Mouse (Mus musculus): Measurements from ENCODE around the gene Arid2. TPM values are rescaled to one million over a fixed set of nuclear protein-coding genes. Genes with fewer than 3 reads are reported as not detected.
A peak's percentile ranks its signal among the peaks of the same experiment; 100 is the strongest.

Gene Arid2
- polyA plus RNA-seq, 1 experiment from 2014 or later = 9.4 TPM

DNA sequence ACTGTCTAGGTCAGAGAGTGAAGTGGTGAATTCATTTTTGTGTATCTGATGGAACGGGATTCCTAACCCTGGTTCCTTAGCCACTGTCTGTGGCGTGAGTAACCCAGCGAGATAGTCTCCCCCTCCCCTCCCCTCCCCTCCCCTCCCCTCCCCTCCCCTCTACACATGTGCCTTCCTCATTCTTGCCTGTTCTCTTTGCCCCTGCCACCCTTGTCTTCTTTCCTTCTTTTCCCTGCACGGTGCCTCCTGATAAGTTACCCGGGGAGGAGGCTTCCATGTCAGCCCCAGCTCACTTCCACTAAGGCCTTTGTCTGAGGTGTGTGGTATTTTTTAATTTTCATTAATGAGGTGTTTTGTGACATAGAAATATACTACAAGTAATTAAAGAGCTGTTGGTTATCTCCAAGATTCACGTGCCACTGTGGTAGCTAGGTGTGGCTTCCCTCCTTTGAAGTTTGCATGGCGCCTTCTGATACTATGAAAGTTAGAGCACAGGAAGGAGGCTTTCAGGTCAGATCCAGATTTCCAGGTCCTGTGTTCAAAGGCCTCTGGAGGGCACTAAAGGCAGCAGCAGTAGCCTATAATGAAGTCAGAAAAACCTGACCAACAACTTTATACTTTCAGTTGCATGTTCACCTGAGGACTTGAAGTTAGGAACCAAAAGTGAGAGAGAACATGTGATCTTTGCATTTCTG, 57.4 kb downstream of the Arid2 start:
- peak; percentile 44 for TF ChIP-seq CTCF (IDR thresholded peaks at IDR 0.05; ENCODE audit: low read depth)
- 0 out of 2 replicates have a peak overlapping the region, but pooled peaks have one; percentile 24 for H3K4me2 ChIP-seq (replicated peaks; ENCODE audit: low read depth)
- no peak overlapping the region for H3K4me3 ChIP-seq (ENCODE audit: low read depth, low read length)
- H3K36me3 ChIP-seq (ENCODE audit: control insufficient read depth, insufficient read depth) = no peaks in the 10 kb centered on the region
- H3K27me3 ChIP-seq (replicated peaks; ENCODE audit: control insufficient read depth, insufficient read depth, low read length) = no peaks in the 10 kb centered on the region
- WGBS = 45% methylated on average over 5 of the region's 7 CpGs
- no peak overlapping the region for H3K9ac ChIP-seq (ENCODE audit: low read depth, low read length)
- peaks cover 6% of the 10 kb centered on the region; the same call in 1 of the 2 replicates for H3K4me1 ChIP-seq (replicated peaks; ENCODE audit: control insufficient read depth, insufficient read depth, low read length)
- no peaks in the 10 kb centered on the region for H3K9me3 ChIP-seq (ENCODE audit: control insufficient read depth)
- H3K27ac ChIP-seq (ENCODE audit: low read depth, low read length) = no peak overlapping the region
- peak; percentile 42; the same call in 1 of the 2 replicates for ATAC-seq

- Histone ChIP-seq H3K4me2 (replicated peaks; ENCODE audit: low read depth) (no peak overlapping the region), H3K36me3 (ENCODE audit: control insufficient read depth, insufficient read depth) (no peaks in the 10 kb centered on the region), H3K9me3 (ENCODE audit: control insufficient read depth) (no peaks in the 10 kb centered on the region), H3K9ac (ENCODE audit: low read depth, low read length) (no peak overlapping the region), H3K27ac (ENCODE audit: low read depth, low read length) (no peak overlapping the region), H3K4me1 (replicated peaks; ENCODE audit: control insufficient read depth, insufficient read depth, low read length) (peaks cover 3% of the 10 kb centered on the region; the same call in 1 of the 2 replicates), H3K27me3 (replicated peaks; ENCODE audit: control insufficient read depth, insufficient read depth, low read length) (no peaks in the 10 kb centered on the region), H3K4me3 (ENCODE audit: low read depth, low read length) (no peak overlapping the region)
- no peak for ATAC-seq
- no peak for TF ChIP-seq CTCF (IDR thresholded peaks at IDR 0.05; ENCODE audit: low read depth)
- 71% methylated on average over 6 of the region's 6 CpGs for WGBS
Observed at GRCm38 (mm10) chr15:96345312-96345849, 58.1 kb downstream of the Arid2 start.

- ATAC-seq = no peak
- Histone ChIP-seq H3K4me1 (replicated peaks; ENCODE audit: control insufficient read depth, insufficient read depth, low read length) (no peaks in the 10 kb centered on the region), H3K4me3 (ENCODE audit: low read depth, low read length) (no peak overlapping the region), H3K36me3 (ENCODE audit: control insufficient read depth, insufficient read depth) (peaks cover 18% of the 10 kb centered on the region), H3K4me2 (replicated peaks; ENCODE audit: low read depth) (no peak overlapping the region), H3K27me3 (replicated peaks; ENCODE audit: control insufficient read depth, insufficient read depth, low read length) (no peaks in the 10 kb centered on the region), H3K9ac (ENCODE audit: low read depth, low read length) (no peak overlapping the region), H3K27ac (ENCODE audit: low read depth, low read length) (no peak overlapping the region), H3K9me3 (ENCODE audit: control insufficient read depth) (no peaks in the 10 kb centered on the region)
- TF ChIP-seq CTCF (IDR thresholded peaks at IDR 0.05; ENCODE audit: low read depth) = no peak
- WGBS = 81% methylated on average over 9 of the region's 9 CpGs
Observed at GRCm38 (mm10) chr15:96351432-96351831, 64.1 kb downstream of the Arid2 start.

DNA sequence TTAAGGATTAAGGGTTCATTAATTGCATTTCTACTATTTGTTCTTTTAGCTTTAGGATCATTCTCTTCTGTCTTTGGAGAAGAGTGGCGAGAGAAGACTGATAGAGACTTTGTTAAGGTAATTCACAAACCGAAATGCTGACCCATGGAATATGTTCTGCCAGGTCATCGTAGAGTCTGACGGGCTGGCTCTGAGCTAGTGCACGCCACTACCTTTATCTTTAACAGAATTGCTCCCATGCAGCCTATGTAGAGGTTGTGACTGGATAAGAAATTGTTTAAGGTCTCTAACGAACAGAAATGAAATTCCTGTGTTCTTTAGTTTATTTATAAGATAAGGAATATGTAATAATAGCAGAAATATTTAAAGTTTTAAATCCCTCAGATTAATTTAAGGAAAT, 71.6 kb downstream of the Arid2 start:
- no peak overlapping the region for H3K27ac ChIP-seq (ENCODE audit: low read depth, low read length)

DNA sequence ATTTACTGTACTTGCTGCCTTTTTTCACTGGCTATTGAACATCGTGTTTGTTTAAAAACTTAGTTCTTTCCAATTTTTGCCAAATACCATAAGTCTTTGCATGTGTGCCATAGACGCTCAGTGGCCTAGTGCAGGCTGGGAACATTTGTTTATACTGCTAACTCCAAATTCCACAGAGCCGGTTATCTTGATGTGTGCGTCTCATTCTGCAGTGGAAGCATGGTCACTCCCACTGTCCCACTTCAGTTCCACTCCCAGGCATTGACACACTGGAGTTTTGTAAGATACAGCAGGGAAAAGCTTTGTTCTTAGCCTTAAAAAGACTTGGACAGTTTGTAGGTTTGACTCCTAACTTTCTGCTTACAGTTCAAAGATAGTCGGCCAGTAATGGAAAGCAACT, 73.3 kb downstream of the Arid2 start:
- 56% methylated on average over 5 of the region's 5 CpGs for WGBS
- no peak for ATAC-seq
- H3K4me3 ChIP-seq (ENCODE audit: low read depth, low read length) = no peak overlapping the region
- H3K9ac ChIP-seq (ENCODE audit: low read depth, low read length) = no peak overlapping the region
- H3K27ac ChIP-seq (ENCODE audit: low read depth, low read length) = no peak overlapping the region
- no peaks in the 10 kb centered on the region for H3K4me1 ChIP-seq (replicated peaks; ENCODE audit: control insufficient read depth, insufficient read depth, low read length)
- no peak for TF ChIP-seq CTCF (IDR thresholded peaks at IDR 0.05; ENCODE audit: low read depth)
- H3K36me3 ChIP-seq (ENCODE audit: control insufficient read depth, insufficient read depth) = peaks cover 51% of the 10 kb centered on the region
- H3K27me3 ChIP-seq (replicated peaks; ENCODE audit: control insufficient read depth, insufficient read depth, low read length) = no peaks in the 10 kb centered on the region
- no peaks in the 10 kb centered on the region for H3K9me3 ChIP-seq (ENCODE audit: control insufficient read depth)
- no peak overlapping the region for H3K4me2 ChIP-seq (replicated peaks; ENCODE audit: low read depth)

More for the DNA sequence above, 71.6 kb downstream of the Arid2 start:
- no peaks in the 10 kb centered on the region for H3K27me3 ChIP-seq (replicated peaks; ENCODE audit: control insufficient read depth, insufficient read depth, low read length)
- H3K9ac ChIP-seq (ENCODE audit: low read depth, low read length) = no peak overlapping the region
- ATAC-seq = no peak
- no peak overlapping the region for H3K4me3 ChIP-seq (ENCODE audit: low read depth, low read length)
- H3K9me3 ChIP-seq (ENCODE audit: control insufficient read depth) = no peaks in the 10 kb centered on the region
- peaks cover 36% of the 10 kb centered on the region for H3K36me3 ChIP-seq (ENCODE audit: control insufficient read depth, insufficient read depth)
- H3K4me2 ChIP-seq (replicated peaks; ENCODE audit: low read depth) = no peak overlapping the region
- no peak for TF ChIP-seq CTCF (IDR thresholded peaks at IDR 0.05; ENCODE audit: low read depth)
- no peaks in the 10 kb centered on the region for H3K4me1 ChIP-seq (replicated peaks; ENCODE audit: control insufficient read depth, insufficient read depth, low read length)
- 77% methylated on average over 6 of the region's 6 CpGs for WGBS

- no peak for TF ChIP-seq CTCF (IDR thresholded peaks at IDR 0.05; ENCODE audit: low read depth)
- Histone ChIP-seq H3K4me2 (replicated peaks; ENCODE audit: low read depth) (no peak overlapping the region), H3K4me1 (replicated peaks; ENCODE audit: control insufficient read depth, insufficient read depth, low read length) (no peaks in the 10 kb centered on the region), H3K27me3 (replicated peaks; ENCODE audit: control insufficient read depth, insufficient read depth, low read length) (no peaks in the 10 kb centered on the region), H3K4me3 (ENCODE audit: low read depth, low read length) (no peak overlapping the region), H3K27ac (ENCODE audit: low read depth, low read length) (no peak overlapping the region), H3K9ac (ENCODE audit: low read depth, low read length) (no peak overlapping the region), H3K9me3 (ENCODE audit: control insufficient read depth) (no peaks in the 10 kb centered on the region), H3K36me3 (ENCODE audit: control insufficient read depth, insufficient read depth) (peaks cover 70% of the 10 kb centered on the region)
- ATAC-seq = no peak
- 84% methylated on average over 3 of the region's 3 CpGs for WGBS
Observed at GRCm38 (mm10) chr15:96365351-96365750, 78.0 kb downstream of the Arid2 start.
